Mouse (Mus musculus): ENCODE results near the gene Cdkn1a.

Cdkn1a gene

GRCm38 (mm10) chr17:29111332-29111731 is 20.6 kb downstream of the Cdkn1a start:
- in situ Hi-C loops (cut with MboI, MseI) = loop anchor here (10.0 kb wide), 2 partner anchors 287 to 763 kb away; no protein-coding TSS in a partner anchor

DNA sequence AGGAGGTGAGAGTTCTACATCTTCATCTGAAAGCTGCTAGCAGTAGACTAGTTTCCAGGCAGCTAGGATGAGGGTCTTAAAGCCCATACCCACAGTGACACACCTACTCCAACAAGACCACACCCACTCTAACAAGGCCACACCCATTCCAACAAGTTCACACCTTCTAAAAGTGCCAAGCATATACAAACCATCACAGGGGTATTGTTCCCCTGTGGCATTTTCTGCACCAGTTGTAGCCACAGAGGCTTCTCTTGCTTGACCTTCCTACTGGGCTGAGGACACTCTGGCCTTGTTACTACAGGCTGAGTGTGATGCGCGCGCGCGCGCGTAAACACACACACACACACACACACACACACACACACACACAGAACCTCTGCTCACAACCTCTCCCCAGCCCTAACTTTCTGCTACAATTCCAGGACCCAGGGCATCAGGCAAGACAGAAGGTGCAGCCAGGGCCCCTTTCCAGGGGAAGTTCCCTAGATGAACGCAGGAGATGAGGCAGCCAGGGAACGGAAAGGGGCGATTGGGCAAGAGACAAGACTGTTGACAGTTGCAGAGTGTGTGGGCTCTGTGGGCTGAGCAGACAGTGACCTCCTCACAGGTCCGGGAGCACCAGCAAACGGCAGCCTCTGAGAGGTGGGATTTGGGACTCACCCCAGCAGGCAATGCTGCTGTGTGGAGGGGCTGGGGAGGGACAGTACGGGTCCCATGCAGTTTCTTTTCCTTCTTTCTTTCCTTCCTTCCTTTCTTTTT is 23.0 kb downstream of the Cdkn1a start, which contains the start of gene Rab44:
Gene Rab44, plus strand, starts transcription at position 555 of the 762 bp plus-strand sequence.
- in situ Hi-C loops (cut with MboI, MseI) = loop anchor here (10.0 kb wide), 2 partner anchors 289 to 761 kb away; no protein-coding TSS in a partner anchor

DNA sequence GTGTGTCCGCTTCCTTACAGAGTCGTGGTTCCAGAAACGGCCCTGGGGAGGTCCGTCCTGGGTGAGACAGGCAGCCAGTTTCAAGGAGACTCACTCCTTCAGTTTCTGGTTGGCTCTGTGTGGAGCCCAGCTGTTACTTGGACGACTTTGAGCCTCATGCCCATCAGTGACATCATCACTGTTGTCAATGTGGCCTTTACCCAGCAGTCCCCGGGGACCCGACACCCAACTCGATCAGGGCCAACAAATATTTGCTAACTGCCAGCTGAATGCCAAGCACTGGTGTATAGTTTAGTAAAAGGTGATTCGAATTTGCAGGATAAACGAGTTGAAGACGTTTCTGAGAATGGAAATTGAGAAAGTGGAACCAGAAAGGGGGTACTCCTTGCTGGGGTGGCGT is 25.2 kb downstream of the Cdkn1a start:
- in situ Hi-C loops (cut with MboI, MseI) = loop anchor here (10.0 kb wide), 2 partner anchors 291 to 759 kb away; no protein-coding TSS in a partner anchor

GRCm38 (mm10) chr17:29117006-29117648 is 26.4 kb downstream of the Cdkn1a start:
- in situ Hi-C loops (cut with MboI, MseI) = loop anchor here (10.0 kb wide), 2 partner anchors 292 to 758 kb away; no protein-coding TSS in a partner anchor

DNA sequence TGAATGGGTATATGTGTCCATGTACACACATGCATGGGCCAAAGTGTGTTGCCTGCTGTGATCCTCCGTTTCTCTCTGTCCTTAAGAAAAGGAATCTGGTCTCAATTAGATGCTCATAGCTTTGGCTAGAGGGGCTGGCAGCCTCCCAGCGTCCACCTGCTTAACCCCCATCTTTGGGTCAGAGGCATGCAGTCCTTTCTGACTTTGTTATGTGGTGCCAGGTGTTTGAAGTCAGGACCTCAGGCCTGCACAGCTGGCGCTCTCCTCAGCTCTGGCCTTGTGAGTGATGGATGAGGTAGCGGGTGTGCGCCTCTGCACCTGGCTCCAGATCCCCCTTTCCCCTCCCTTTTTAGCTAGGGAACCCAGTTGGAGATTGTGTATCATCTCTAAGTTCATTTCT is 27.3 kb downstream of the Cdkn1a start:
- in situ Hi-C loops (cut with MboI, MseI) = loop anchor here (10.0 kb wide), 2 partner anchors 293 to 757 kb away; no protein-coding TSS in a partner anchor

DNA sequence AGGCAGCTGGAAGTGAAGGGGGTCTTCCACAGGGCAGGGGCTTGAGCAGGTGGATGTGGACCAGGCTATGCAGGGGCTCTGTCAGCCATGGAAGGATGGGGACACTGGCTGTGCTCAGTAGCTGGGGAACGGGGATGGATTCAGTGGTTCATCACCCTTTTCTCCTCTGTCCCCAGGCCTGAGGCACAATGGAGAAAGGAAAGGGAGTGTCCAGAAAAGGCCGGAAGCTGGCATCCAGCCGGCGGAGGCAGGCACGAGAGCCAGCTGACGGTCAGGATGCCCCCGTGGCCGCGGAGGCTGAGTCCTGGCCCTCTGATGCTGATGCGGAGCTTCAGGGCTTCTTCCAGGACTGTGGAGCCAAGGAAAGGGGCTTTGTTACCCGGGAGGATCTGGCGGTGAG is 29.9 kb downstream of the Cdkn1a start:
- in situ Hi-C loops (cut with MboI, MseI) = no loop called here

GRCm38 (mm10) chr17:29122817-29123216 is 32.0 kb downstream of the Cdkn1a start:
- in situ Hi-C loops (cut with MboI, MseI) = no loop called here

GRCm38 (mm10) chr17:29123578-29124174 is 32.9 kb downstream of the Cdkn1a start:
- in situ Hi-C loops (cut with MboI, MseI) = no loop called here

- in situ Hi-C loops (cut with MboI, MseI) = no loop called here
These were observed 35.8 kb downstream of the Cdkn1a start for GRCm38 (mm10) chr17:29126561-29126960.

DNA sequence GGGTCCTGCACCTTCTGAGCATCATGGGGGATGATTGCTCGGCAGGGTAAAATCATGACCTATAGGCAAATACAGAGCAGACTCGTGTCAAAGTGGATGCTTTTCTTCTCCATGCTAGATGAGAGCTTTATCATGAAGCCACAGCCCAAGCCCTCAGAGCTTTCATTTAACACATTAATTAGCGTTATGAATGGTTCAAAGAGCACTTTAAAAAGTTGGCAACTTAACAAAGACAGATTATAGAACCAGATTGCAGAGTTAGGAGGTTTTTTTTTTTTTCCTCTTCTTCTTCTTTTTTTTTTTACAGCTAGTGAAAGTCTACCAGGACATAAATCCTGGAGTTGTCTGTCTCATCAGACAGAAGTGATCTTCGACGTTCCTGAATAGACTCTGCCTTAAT is 38.6 kb downstream of the Cdkn1a start:
- in situ Hi-C loops (cut with MboI, MseI) = no loop called here

GRCm38 (mm10) chr17:29135066-29135465 is 44.3 kb downstream of the Cdkn1a start:
- in situ Hi-C loops (cut with MboI, MseI) = no loop called here

DNA sequence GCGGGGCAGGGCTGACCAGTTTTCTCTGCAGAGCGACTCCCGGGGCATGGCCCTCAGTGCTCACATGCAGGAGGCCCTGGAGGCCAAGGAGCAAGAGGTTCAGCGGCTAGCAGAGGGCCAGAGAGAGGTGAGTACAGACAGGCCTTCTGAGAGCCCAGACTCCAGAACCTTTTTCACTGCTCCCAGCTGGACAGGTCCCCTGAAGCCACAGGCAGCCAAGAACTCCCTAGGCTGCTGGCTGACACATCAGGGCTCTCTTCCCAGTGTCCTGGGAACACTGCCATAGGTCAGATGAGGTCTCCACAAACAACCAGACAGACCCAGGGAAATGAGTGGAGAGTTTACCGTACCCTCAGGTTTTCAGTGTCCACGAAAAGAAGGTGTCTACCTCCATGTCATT is 45.5 kb downstream of the Cdkn1a start:
- in situ Hi-C loops (cut with MboI, MseI) = no loop called here

GRCm38 (mm10) chr17:29137906-29138305 is 47.1 kb downstream of the Cdkn1a start:
- in situ Hi-C loops (cut with MboI, MseI) = no loop called here

GRCm38 (mm10) chr17:29141577-29141976 is 50.8 kb downstream of the Cdkn1a start:
- in situ Hi-C loops (cut with MboI, MseI) = no loop called here

GRCm38 (mm10) chr17:29143266-29143665 is 52.5 kb downstream of the Cdkn1a start:
- in situ Hi-C loops (cut with MboI, MseI) = no loop called here

GRCm38 (mm10) chr17:29145101-29145500 is 54.3 kb downstream of the Cdkn1a start:
- in situ Hi-C loops (cut with MboI, MseI) = no loop called here

DNA sequence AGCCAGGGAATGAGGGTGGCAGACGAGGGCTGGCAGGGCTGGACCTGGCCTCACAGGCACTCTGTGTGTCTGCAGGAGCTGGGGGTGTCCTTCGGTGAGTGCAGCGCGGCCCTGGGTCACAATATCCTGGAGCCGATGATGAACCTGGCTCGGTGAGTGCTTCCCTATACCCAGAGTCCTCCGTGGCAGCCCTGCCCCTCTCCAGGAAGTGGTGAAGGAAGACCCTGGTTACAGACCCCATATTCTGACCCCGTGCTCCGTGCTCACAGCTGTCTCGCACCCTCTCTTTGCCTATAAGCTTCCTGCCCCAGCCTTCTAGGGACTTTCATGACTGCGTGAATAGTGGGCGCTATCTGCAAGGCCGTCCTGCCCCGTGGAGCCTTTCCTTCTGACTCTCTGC is 56.5 kb downstream of the Cdkn1a start:
- in situ Hi-C loops (cut with MboI, MseI) = no loop called here

DNA sequence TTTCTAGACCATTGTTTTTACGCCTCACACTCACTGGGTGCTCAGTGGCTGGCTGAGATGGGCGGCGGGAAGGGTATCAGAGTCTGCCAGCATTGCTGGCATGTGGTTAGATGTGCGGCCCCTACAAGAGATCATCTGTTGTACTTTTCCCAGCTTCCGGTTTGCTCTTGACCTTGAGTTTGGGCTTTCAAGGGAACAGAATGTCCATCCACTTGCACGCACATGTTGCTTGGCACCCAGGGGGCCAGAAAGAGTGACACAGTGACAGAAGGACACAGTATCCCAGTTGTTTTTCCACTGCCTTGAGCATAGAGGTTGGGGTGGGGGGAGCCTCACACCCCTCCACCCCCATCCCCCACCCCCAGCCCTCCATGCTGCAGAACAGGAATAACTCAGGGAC is 57.0 kb downstream of the Cdkn1a start:
- in situ Hi-C loops (cut with MboI, MseI) = no loop called here

- in situ Hi-C loops (cut with MboI, MseI) = no loop called here
These were observed 59.0 kb downstream of the Cdkn1a start for GRCm38 (mm10) chr17:29149766-29150165.

Data from regulatory T cell (primary cell).